Comparison of ENCODE assay signal across 20 mouse cellular contexts in the genomic region with DNA sequence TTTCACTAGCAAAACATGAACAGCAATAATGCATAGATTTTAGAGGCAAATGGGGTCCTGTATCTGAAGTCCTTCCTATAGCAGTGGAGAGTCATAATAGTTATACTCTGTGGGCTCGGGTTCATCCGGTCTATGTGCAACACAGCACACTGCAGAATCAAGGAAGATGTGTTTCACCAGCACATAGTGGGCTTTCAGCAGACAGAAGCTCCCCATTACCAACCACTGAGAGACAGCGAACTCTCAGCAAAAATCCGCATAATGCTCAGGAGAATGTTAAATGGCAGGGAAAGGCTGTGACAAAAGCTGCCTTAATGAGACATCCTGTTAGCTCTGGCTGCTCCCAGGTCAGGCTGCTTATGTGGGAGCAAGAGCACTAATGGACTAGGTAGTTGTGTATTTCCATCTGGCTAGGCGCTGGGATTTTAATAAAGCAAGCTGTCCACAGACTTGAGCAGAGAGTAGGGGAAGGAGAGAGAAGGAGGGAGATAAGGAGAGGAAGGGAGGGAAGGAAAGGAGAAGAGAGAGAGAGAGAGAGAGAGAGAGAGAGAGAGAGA.
DNase-seq lines count a peak whose midpoint lies in the region; ATAC-seq lines count a peak whose summit lies in the region.
"Had no signal": no experiment of that assay in that cellular context is flagged by ENCODE, and none has a peak within 500 bp of the region (broad histone marks: within the 10 kb centered on the region; RNA-seq: fewer than 3 reads in every experiment).

No protein-coding gene starts in this region.

- no peak overlapping the region for H3K9ac ChIP-seq in hindbrain, embryonic 12.5 days
- no peak overlapping the region for H3K9ac ChIP-seq in hindbrain, embryonic 16.5 days (ENCODE audit: low read depth, low read length)
- H3K9ac ChIP-seq in forebrain, embryonic 11.5 days (ENCODE audit: low read length) = no peak overlapping the region
- H3K9ac ChIP-seq: heart, embryonic 13.5 days had no signal

- DNase-seq in forebrain, embryonic 11.5 days (ENCODE audit: low spot score) = no peak
- DNase-seq in limb, embryonic 10.5 days (ENCODE audit: low spot score) = no peak
- peak; percentile 29 for DNase-seq in retina, embryonic 14.5 days (ENCODE audit: low spot score)
- DNase-seq in right cerebral cortex, postnatal 25 days = no peak
- no peak for DNase-seq in ovary, postnatal 14 days (ENCODE audit: low spot score)
- no peak for DNase-seq in right cerebral cortex, postnatal 10 days (ENCODE audit: low spot score in 2 of 2)
- DNase-seq: adrenal gland, postnatal 36 days; B cell, adult 2 months; cerebellum, adult 8-10 months; heart, adult 11 months; kidney, adult 8-10 months; kidney, postnatal 36 days; left cerebral cortex, postnatal 4 days; lung, adult 2 months; right cerebral cortex, adult 18-20 months; spleen, adult 18-20 months; thymus, postnatal 25 days had no signal

- peak; percentile 75 for ATAC-seq in hindbrain, embryonic 12.5 days (ENCODE audit: low FRiP score)
- no peak for ATAC-seq in hindbrain, embryonic 16.5 days
- ATAC-seq in forebrain, embryonic 11.5 days (replicated peaks; ENCODE audit: low FRiP score) = peak; percentile 63; the same call in 1 of the 2 replicates

- H3K27ac ChIP-seq in hindbrain, embryonic 12.5 days = peak overlapping the region; percentile 55
- no peak overlapping the region for H3K27ac ChIP-seq in hindbrain, embryonic 16.5 days (ENCODE audit: low read depth, low read length)
- no peak overlapping the region for H3K27ac ChIP-seq in forebrain, embryonic 11.5 days (ENCODE audit: low read depth, low read length)
- peak overlapping the region; percentile 20 for H3K27ac ChIP-seq in limb, embryonic 10.5 days
- H3K27ac ChIP-seq: heart, embryonic 13.5 days had no signal

- H3K4me1 ChIP-seq in hindbrain, embryonic 12.5 days = peaks cover 8% of the 10 kb centered on the region; the same call in 1 of the 2 replicates
- H3K4me1 ChIP-seq in hindbrain, embryonic 16.5 days (ENCODE audit: control insufficient read depth, insufficient read depth, low read depth, low read length) = no peaks in the 10 kb centered on the region
- peaks cover 3% of the 10 kb centered on the region; the same call in 1 of the 2 replicates for H3K4me1 ChIP-seq in forebrain, embryonic 11.5 days (replicated peaks; ENCODE audit: control insufficient read depth, insufficient read depth, low read length)
- H3K4me1 ChIP-seq in limb, embryonic 10.5 days = peaks cover 5% of the 10 kb centered on the region
- H3K4me1 ChIP-seq: heart, embryonic 13.5 days had no signal

- H3K9me3 ChIP-seq in hindbrain, embryonic 12.5 days (replicated peaks) = no peaks in the 10 kb centered on the region
- no peaks in the 10 kb centered on the region for H3K9me3 ChIP-seq in hindbrain, embryonic 16.5 days (ENCODE audit: control insufficient read depth, low read length)
- no peaks in the 10 kb centered on the region for H3K9me3 ChIP-seq in forebrain, embryonic 11.5 days (ENCODE audit: control insufficient read depth, low read length)
- H3K9me3 ChIP-seq in limb, embryonic 10.5 days (replicated peaks) = no peaks in the 10 kb centered on the region
- H3K9me3 ChIP-seq: heart, embryonic 13.5 days had no signal

- H3K27me3 ChIP-seq in hindbrain, embryonic 12.5 days = no peaks in the 10 kb centered on the region
- H3K27me3 ChIP-seq in hindbrain, embryonic 16.5 days (replicated peaks; ENCODE audit: control insufficient read depth, insufficient read depth, low read length) = no peaks in the 10 kb centered on the region
- no peaks in the 10 kb centered on the region for H3K27me3 ChIP-seq in forebrain, embryonic 11.5 days (ENCODE audit: control insufficient read depth, insufficient read depth, low read length)
- H3K27me3 ChIP-seq in limb, embryonic 10.5 days (ENCODE audit: low read depth, poor library complexity, severe bottlenecking) = no peaks in the 10 kb centered on the region
- H3K27me3 ChIP-seq: heart, embryonic 13.5 days had no signal

- no peak overlapping the region for H3K4me3 ChIP-seq in hindbrain, embryonic 12.5 days
- H3K4me3 ChIP-seq in hindbrain, embryonic 16.5 days (ENCODE audit: low read length) = no peak overlapping the region
- no peak overlapping the region for H3K4me3 ChIP-seq in forebrain, embryonic 11.5 days (ENCODE audit: low read depth, low read length)
- H3K4me3 ChIP-seq in limb, embryonic 10.5 days = no peak overlapping the region
- H3K4me3 ChIP-seq: heart, embryonic 13.5 days had no signal

- H3K4me2 ChIP-seq in hindbrain, embryonic 12.5 days (replicated peaks) = no peak overlapping the region
- H3K4me2 ChIP-seq in hindbrain, embryonic 16.5 days (ENCODE audit: low read length) = no peak overlapping the region
- H3K4me2 ChIP-seq in forebrain, embryonic 11.5 days (ENCODE audit: low read depth, low read length, severe bottlenecking) = no peak overlapping the region
- H3K4me2 ChIP-seq: heart, embryonic 13.5 days had no signal

- 65% methylated on average over 5 of the region's 5 CpGs for WGBS in hindbrain, embryonic 12.5 days
- WGBS in hindbrain, embryonic 16.5 days = 56% methylated on average over 5 of the region's 5 CpGs
- 41% methylated on average over 5 of the region's 5 CpGs for WGBS in forebrain, embryonic 11.5 days
- WGBS in limb, embryonic 10.5 days = 79% methylated on average over 5 of the region's 5 CpGs

- H3K36me3 ChIP-seq in hindbrain, embryonic 12.5 days = no peaks in the 10 kb centered on the region
- H3K36me3 ChIP-seq in hindbrain, embryonic 16.5 days (ENCODE audit: control insufficient read depth, insufficient read depth, low read length) = no peaks in the 10 kb centered on the region
- no peaks in the 10 kb centered on the region for H3K36me3 ChIP-seq in forebrain, embryonic 11.5 days (ENCODE audit: control insufficient read depth, insufficient read depth, low read length)
- no peaks in the 10 kb centered on the region for H3K36me3 ChIP-seq in limb, embryonic 10.5 days
- H3K36me3 ChIP-seq: heart, embryonic 13.5 days had no signal

Comparison
In these comparisons a context has a peak if more than half of its experiments do, and no peak if none do; other contexts are left out.
1. H3K27ac ChIP-seq: peak in hindbrain, embryonic 12.5 days (single experiment) and limb, embryonic 10.5 days (single experiment); none in hindbrain, embryonic 16.5 days (single experiment) and forebrain, embryonic 11.5 days (single experiment).